Mouse (Mus musculus): ENCODE data around the gene Smarcd3.

DNA sequence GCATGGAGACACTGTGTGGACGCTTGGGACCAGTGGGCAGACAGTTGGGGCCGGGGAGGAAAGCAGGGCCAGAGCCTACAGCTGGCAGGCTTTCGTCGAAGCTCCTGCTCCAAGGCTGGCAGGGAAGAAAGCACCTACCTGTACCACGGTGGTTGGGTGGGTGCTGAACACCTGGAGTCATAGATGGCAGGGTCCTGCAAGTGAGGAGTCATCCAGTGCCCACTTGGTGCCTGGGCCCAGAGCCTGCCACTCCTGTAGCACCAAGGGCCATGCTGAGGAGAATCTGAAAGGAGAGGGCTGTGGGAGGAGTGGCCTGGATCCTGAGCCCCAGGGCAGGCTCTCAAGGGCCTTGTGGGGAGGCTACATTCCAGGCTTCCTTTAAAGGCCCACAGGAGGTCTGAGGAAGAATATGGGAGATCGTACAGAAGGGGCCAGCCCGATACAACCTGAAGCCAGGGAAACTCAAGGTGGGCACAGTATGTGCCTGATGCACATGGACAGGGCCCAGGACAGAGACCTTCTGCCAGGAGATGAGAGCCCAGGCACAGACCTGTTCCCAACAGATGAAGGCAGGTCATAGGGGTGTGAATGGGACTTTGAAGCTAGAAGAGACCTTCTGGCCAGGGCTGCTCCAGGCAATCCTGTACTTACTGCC, 1.7 kb downstream of the Smarcd3 start:
- TF ChIP-seq POLR2A (IDR thresholded peaks at IDR 0.05; ENCODE audit: low read depth, low read length) (no peak), CTCF (IDR thresholded peaks at IDR 0.05; ENCODE audit: extremely low read depth, insufficient read depth, insufficient read length, insufficient replicate concordance) (no peak)

Measured in spleen, adult 2 months (tissue).